In the genomic region with DNA sequence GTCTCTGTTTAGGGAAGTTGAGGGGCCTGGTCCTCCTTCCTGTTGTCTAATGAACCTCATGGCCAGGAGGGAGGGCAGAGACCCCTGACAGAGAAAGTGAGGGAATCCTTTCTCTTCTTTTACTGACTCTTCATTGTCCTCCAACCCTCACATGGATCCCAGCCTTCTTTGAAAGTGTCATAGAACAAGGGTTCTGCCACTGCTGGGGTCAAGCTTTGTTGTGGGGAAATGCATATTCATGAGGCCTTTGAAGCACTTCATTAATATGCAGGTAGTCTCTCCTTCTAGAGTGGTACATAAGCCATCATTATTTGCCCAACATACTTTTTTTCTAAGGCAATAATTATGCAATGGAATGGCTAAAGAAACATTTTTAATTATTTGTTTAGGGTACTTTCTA, we compare ENCODE assay signal across 13 mouse cellular contexts.
DNase-seq lines count a peak whose midpoint lies in the region; ATAC-seq lines count a peak whose summit lies in the region.
"Had no signal": no experiment of that assay in that cellular context is flagged by ENCODE, and none has a peak within 500 bp of the region (broad histone marks: within the 10 kb centered on the region; RNA-seq: fewer than 3 reads in every experiment).

No protein-coding gene starts in this region.

- H3K4me1 ChIP-seq in forebrain, embryonic 10.5 days, result peaks cover 44% of the 10 kb centered on the region
- peaks cover 41% of the 10 kb centered on the region for H3K4me1 ChIP-seq in hindbrain, embryonic 12.5 days
- peaks cover 39% of the 10 kb centered on the region for H3K4me1 ChIP-seq in midbrain, embryonic 14.5 days (ENCODE audit: control insufficient read depth, insufficient read depth, low read length)
- 0 out of 2 replicates have a peak, but pooled peaks cover 3% of the 10 kb centered on the region for H3K4me1 ChIP-seq in liver, embryonic 12.5 days

- H3K4me3 ChIP-seq in forebrain, embryonic 10.5 days, result no peak overlapping the region
- no peak overlapping the region for H3K4me3 ChIP-seq in hindbrain, embryonic 12.5 days
- H3K4me3 ChIP-seq in midbrain, embryonic 14.5 days (replicated peaks; ENCODE audit: low read depth, low read length), result no peak overlapping the region
- H3K4me3 ChIP-seq in liver, embryonic 12.5 days, result no peak overlapping the region

- peaks cover 22% of the 10 kb centered on the region; the same call in 1 of the 2 replicates for H3K27me3 ChIP-seq in forebrain, embryonic 10.5 days (ENCODE audit: poor library complexity, severe bottlenecking)
- no peaks in the 10 kb centered on the region for H3K27me3 ChIP-seq in hindbrain, embryonic 12.5 days
- H3K27me3 ChIP-seq in midbrain, embryonic 14.5 days (ENCODE audit: control insufficient read depth, insufficient read depth, low read length), result no peaks in the 10 kb centered on the region
- H3K27me3 ChIP-seq in liver, embryonic 12.5 days (replicated peaks), result no peaks in the 10 kb centered on the region

- H3K4me2 ChIP-seq in hindbrain, embryonic 12.5 days (replicated peaks), result no peak overlapping the region
- no peak overlapping the region for H3K4me2 ChIP-seq in midbrain, embryonic 14.5 days (ENCODE audit: low read length)
- H3K4me2 ChIP-seq in liver, embryonic 12.5 days, result no peak overlapping the region

- no peaks in the 10 kb centered on the region for H3K9me3 ChIP-seq in forebrain, embryonic 10.5 days
- H3K9me3 ChIP-seq in hindbrain, embryonic 12.5 days (replicated peaks), result no peaks in the 10 kb centered on the region
- no peaks in the 10 kb centered on the region for H3K9me3 ChIP-seq in midbrain, embryonic 14.5 days (ENCODE audit: control insufficient read depth, low read length)
- H3K9me3 ChIP-seq in liver, embryonic 12.5 days (replicated peaks), result 0 out of 2 replicates have a peak, but pooled peaks cover 4% of the 10 kb centered on the region

- H3K27ac ChIP-seq in forebrain, embryonic 10.5 days, result peak overlapping the region; percentile 72; the same call in 1 of the 2 replicates
- peak overlapping the region; percentile 7; the same call in 1 of the 2 replicates for H3K27ac ChIP-seq in hindbrain, embryonic 12.5 days
- H3K27ac ChIP-seq in midbrain, embryonic 14.5 days (replicated peaks; ENCODE audit: low read depth, low read length), result peak overlapping the region; percentile 67
- H3K27ac ChIP-seq in liver, embryonic 12.5 days, result no peak overlapping the region

- H3K36me3 ChIP-seq in forebrain, embryonic 10.5 days (replicated peaks), result peaks cover 4% of the 10 kb centered on the region; the same call in 1 of the 2 replicates
- H3K36me3 ChIP-seq in hindbrain, embryonic 12.5 days, result no peaks in the 10 kb centered on the region
- H3K36me3 ChIP-seq in midbrain, embryonic 14.5 days (ENCODE audit: control insufficient read depth, insufficient read depth, low read length), result no peaks in the 10 kb centered on the region
- H3K36me3 ChIP-seq in liver, embryonic 12.5 days, result no peaks in the 10 kb centered on the region

- peak; percentile 38; the same call in 1 of the 2 replicates for ATAC-seq in hindbrain, embryonic 12.5 days (ENCODE audit: low FRiP score)
- ATAC-seq in midbrain, embryonic 14.5 days (ENCODE audit: low FRiP score, low TSS enrichment), result peak; percentile 44
- ATAC-seq in liver, embryonic 12.5 days, result no peak
- ATAC-seq: activated CD4-positive, CD25-positive, alpha-beta regulatory T cell, adult 4 months; intestine, postnatal 0 days had no signal

- DNase-seq in embryo, embryonic 10 days (ENCODE audit: low spot score), result peak; percentile 13
- no peak for DNase-seq in embryo, embryonic 11 days
- no peak for DNase-seq in forebrain, embryonic 10.5 days (ENCODE audit: extremely low spot score, low spot score)
- DNase-seq in midbrain, embryonic 14.5 days, result peak; percentile 57
- DNase-seq in urinary bladder, adult 18-20 months (ENCODE audit: low spot score in 2 of 2), result no peak
- no peak for DNase-seq in kidney, adult 11 months
- DNase-seq: adrenal gland, postnatal 36 days; kidney, postnatal 14 days; right cerebral cortex, postnatal 25 days had no signal

- no peak overlapping the region for H3K9ac ChIP-seq in hindbrain, embryonic 12.5 days
- H3K9ac ChIP-seq in midbrain, embryonic 14.5 days (replicated peaks; ENCODE audit: low read length), result no peak overlapping the region
- H3K9ac ChIP-seq in liver, embryonic 12.5 days, result no peak overlapping the region

Comparison
In these comparisons a context has a peak if more than half of its experiments do, and no peak if none do; other contexts are left out.
1. DNase-seq: peak in embryo, embryonic 10 days (single experiment) and midbrain, embryonic 14.5 days (single experiment); none in embryo, embryonic 11 days (single experiment), forebrain, embryonic 10.5 days (single experiment), urinary bladder, adult 18-20 months (0 of 2) and kidney, adult 11 months (single experiment).